Mouse (Mus musculus): Measurements from ENCODE around the gene Ccl1.

The Ccl1 gene

GRCm38 (mm10) chr11:82132977-82133376, 172.5 kb downstream of the Ccl1 start:
- peak; percentile 67 for DNase-seq (ENCODE audit: low read depth, low spot score)

Measured in 3T3-L1 (cell line).